Mouse (Mus musculus): Measurements from ENCODE around the gene Prkcz. TPM values are rescaled to one million over a fixed set of nuclear protein-coding genes. Genes with fewer than 3 reads are reported as not detected.
A peak's percentile ranks its signal among the peaks of the same experiment; 100 is the strongest.

The Prkcz gene
- polyA plus RNA-seq, 1 experiment from 2014 or later: 11.3 TPM

GRCm38 (mm10) chr4:155308679-155309078 is 52.5 kb downstream of the Prkcz start:
- DNase-seq (ENCODE audit: low spot score) (no peak), ATAC-seq (ENCODE audit: low FRiP score, low TSS enrichment) (no peak)
- Histone ChIP-seq H3K4me2 (replicated peaks; ENCODE audit: low read depth) (no peak overlapping the region), H3K27me3 (ENCODE audit: control insufficient read depth, insufficient read depth, low read length) (no peaks in the 10 kb centered on the region), H3K36me3 (ENCODE audit: control insufficient read depth, insufficient read depth, low read length) (no peaks in the 10 kb centered on the region), H3K9me3 (ENCODE audit: control insufficient read depth, low read length) (no peaks in the 10 kb centered on the region), H3K4me1 (replicated peaks; ENCODE audit: control insufficient read depth, insufficient read depth) (no peaks in the 10 kb centered on the region), H3K9ac (ENCODE audit: low read length) (no peak overlapping the region), H3K27ac (replicated peaks) (no peak overlapping the region), H3K4me3 (ENCODE audit: low read depth, low read length) (no peak overlapping the region)
- WGBS: 89% methylated on average over 12 of the region's 12 CpGs
- TF ChIP-seq CTCF (IDR thresholded peaks at IDR 0.05; ENCODE audit: low read depth): no peak
- no peak for TF ChIP-seq EP300 (optimal IDR thresholded peaks at IDR 0.05)

GRCm38 (mm10) chr4:155308068-155308467 is 53.1 kb downstream of the Prkcz start:
- no peaks in the 10 kb centered on the region for H3K27me3 ChIP-seq (ENCODE audit: control insufficient read depth, insufficient read depth, low read length)
- peak; percentile 85 for ATAC-seq (ENCODE audit: low FRiP score, low TSS enrichment)
- H3K4me1 ChIP-seq (replicated peaks; ENCODE audit: control insufficient read depth, insufficient read depth): no peaks in the 10 kb centered on the region
- no peaks in the 10 kb centered on the region for H3K9me3 ChIP-seq (ENCODE audit: control insufficient read depth, low read length)
- H3K4me2 ChIP-seq (replicated peaks; ENCODE audit: low read depth): peak overlapping the region; percentile 25; the same call in 1 of the 2 replicates
- no peak overlapping the region for H3K27ac ChIP-seq (replicated peaks)
- 0% methylated on average over 11 of the region's 11 CpGs for WGBS
- DNase-seq (ENCODE audit: low spot score): peak; percentile 85
- H3K9ac ChIP-seq (ENCODE audit: low read length): 0 out of 2 replicates have a peak overlapping the region, but pooled peaks have one; percentile 9
- no peak overlapping the region for H3K4me3 ChIP-seq (ENCODE audit: low read depth, low read length)
- TF ChIP-seq CTCF (IDR thresholded peaks at IDR 0.05; ENCODE audit: low read depth): peak; percentile 94
- TF ChIP-seq EP300 (optimal IDR thresholded peaks at IDR 0.05): no peak
- H3K36me3 ChIP-seq (ENCODE audit: control insufficient read depth, insufficient read depth, low read length): no peaks in the 10 kb centered on the region

GRCm38 (mm10) chr4:155307591-155307990 is 53.6 kb downstream of the Prkcz start:
- Histone ChIP-seq H3K36me3 (ENCODE audit: control insufficient read depth, insufficient read depth, low read length) (no peaks in the 10 kb centered on the region), H3K4me1 (replicated peaks; ENCODE audit: control insufficient read depth, insufficient read depth) (no peaks in the 10 kb centered on the region), H3K27me3 (ENCODE audit: control insufficient read depth, insufficient read depth, low read length) (no peaks in the 10 kb centered on the region), H3K9me3 (ENCODE audit: control insufficient read depth, low read length) (no peaks in the 10 kb centered on the region), H3K4me2 (replicated peaks; ENCODE audit: low read depth) (peak overlapping the region; percentile 25; the same call in 1 of the 2 replicates), H3K27ac (replicated peaks) (no peak overlapping the region), H3K4me3 (ENCODE audit: low read depth, low read length) (no peak overlapping the region), H3K9ac (ENCODE audit: low read length) (0 out of 2 replicates have a peak overlapping the region, but pooled peaks have one; percentile 9)
- DNase-seq (ENCODE audit: low spot score) (no peak), ATAC-seq (ENCODE audit: low FRiP score, low TSS enrichment) (no peak)
- TF ChIP-seq CTCF (IDR thresholded peaks at IDR 0.05; ENCODE audit: low read depth) (no peak), EP300 (optimal IDR thresholded peaks at IDR 0.05) (no peak)
- 72% methylated on average over 5 of the region's 5 CpGs for WGBS

GRCm38 (mm10) chr4:155306356-155307242 is 54.6 kb downstream of the Prkcz start:
- no peaks in the 10 kb centered on the region for H3K27me3 ChIP-seq (ENCODE audit: control insufficient read depth, insufficient read depth, low read length)
- WGBS: 56% methylated on average over 24 of the region's 24 CpGs
- H3K4me2 ChIP-seq (replicated peaks; ENCODE audit: low read depth): no peak overlapping the region
- no peaks in the 10 kb centered on the region for H3K9me3 ChIP-seq (ENCODE audit: control insufficient read depth, low read length)
- H3K4me1 ChIP-seq (replicated peaks; ENCODE audit: control insufficient read depth, insufficient read depth): no peaks in the 10 kb centered on the region
- H3K27ac ChIP-seq (replicated peaks): no peak overlapping the region
- no peak overlapping the region for H3K9ac ChIP-seq (ENCODE audit: low read length)
- H3K4me3 ChIP-seq (ENCODE audit: low read depth, low read length): no peak overlapping the region
- DNase-seq (ENCODE audit: low spot score): no peak
- H3K36me3 ChIP-seq (ENCODE audit: control insufficient read depth, insufficient read depth, low read length): no peaks in the 10 kb centered on the region
- ATAC-seq (ENCODE audit: low FRiP score, low TSS enrichment): no peak
- TF ChIP-seq EP300 (optimal IDR thresholded peaks at IDR 0.05): no peak
- no peak for TF ChIP-seq CTCF (IDR thresholded peaks at IDR 0.05; ENCODE audit: low read depth)

- H3K4me1 ChIP-seq (replicated peaks; ENCODE audit: control insufficient read depth, insufficient read depth): no peaks in the 10 kb centered on the region
- 70% methylated on average over 8 of the region's 8 CpGs for WGBS
- H3K4me3 ChIP-seq (ENCODE audit: low read depth, low read length): no peak overlapping the region
- no peak for DNase-seq (ENCODE audit: low spot score)
- no peak overlapping the region for H3K4me2 ChIP-seq (replicated peaks; ENCODE audit: low read depth)
- H3K27ac ChIP-seq (replicated peaks): no peak overlapping the region
- H3K27me3 ChIP-seq (ENCODE audit: control insufficient read depth, insufficient read depth, low read length): no peaks in the 10 kb centered on the region
- H3K9me3 ChIP-seq (ENCODE audit: control insufficient read depth, low read length): no peaks in the 10 kb centered on the region
- H3K9ac ChIP-seq (ENCODE audit: low read length): no peak overlapping the region
- no peak for TF ChIP-seq CTCF (IDR thresholded peaks at IDR 0.05; ENCODE audit: low read depth)
- no peak for TF ChIP-seq EP300 (optimal IDR thresholded peaks at IDR 0.05)
- ATAC-seq (ENCODE audit: low FRiP score, low TSS enrichment): no peak
- H3K36me3 ChIP-seq (ENCODE audit: control insufficient read depth, insufficient read depth, low read length): no peaks in the 10 kb centered on the region
Measured at GRCm38 (mm10) chr4:155305531-155306031, 55.6 kb downstream of the Prkcz start.
